Mouse (Mus musculus): Measurements from ENCODE around the gene Ulk4. TPM values are rescaled to one million over a fixed set of nuclear protein-coding genes. Genes with fewer than 3 reads are reported as not detected.

The Ulk4 gene
- polyA plus RNA-seq, 1 experiment = 7.3 TPM

GRCm38 (mm10) chr9:120958560-120958959 is 318.4 kb downstream of the Ulk4 start:
- H3K4me1 ChIP-seq (ENCODE audit: control insufficient read depth, insufficient read depth, low read length) = peaks cover 9% of the 10 kb centered on the region; the same call in 1 of the 2 replicates
- no peak overlapping the region for H3K27ac ChIP-seq (ENCODE audit: insufficient read depth, low read length)
- H3K4me3 ChIP-seq (ENCODE audit: insufficient read depth, low read length) = no peak overlapping the region
- TF ChIP-seq CTCF (IDR thresholded peaks at IDR 0.05; ENCODE audit: extremely low read depth, insufficient read depth, low read length) (no peak), POLR2A (IDR thresholded peaks at IDR 0.05; ENCODE audit: extremely low read depth, insufficient read depth, low read length) (no peak)

- Histone ChIP-seq H3K27ac (ENCODE audit: insufficient read depth, low read length) (no peak overlapping the region), H3K4me1 (ENCODE audit: control insufficient read depth, insufficient read depth, low read length) (peaks cover 9% of the 10 kb centered on the region; the same call in 1 of the 2 replicates)
- TF ChIP-seq CTCF (IDR thresholded peaks at IDR 0.05; ENCODE audit: extremely low read depth, insufficient read depth, low read length) (no peak), POLR2A (IDR thresholded peaks at IDR 0.05; ENCODE audit: extremely low read depth, insufficient read depth, low read length) (no peak)
Measured at GRCm38 (mm10) chr9:120958051-120958450, 318.9 kb downstream of the Ulk4 start.

GRCm38 (mm10) chr9:120951947-120952346 is 325.1 kb downstream of the Ulk4 start:
- H3K27ac ChIP-seq (ENCODE audit: insufficient read depth, low read length) = no peak overlapping the region
- TF ChIP-seq CTCF (IDR thresholded peaks at IDR 0.05; ENCODE audit: extremely low read depth, insufficient read depth, low read length) = no peak
- TF ChIP-seq POLR2A (IDR thresholded peaks at IDR 0.05; ENCODE audit: extremely low read depth, insufficient read depth, low read length) = no peak
- H3K4me1 ChIP-seq (ENCODE audit: control insufficient read depth, insufficient read depth, low read length) = peaks cover 2% of the 10 kb centered on the region
- no peak overlapping the region for H3K4me3 ChIP-seq (ENCODE audit: insufficient read depth, low read length)

More at GRCm38 (mm10) chr9:120958051-120958450, 318.9 kb downstream of the Ulk4 start:
- no peak overlapping the region for H3K4me3 ChIP-seq (ENCODE audit: insufficient read depth, low read length)

GRCm38 (mm10) chr9:120950761-120951160 is 326.2 kb downstream of the Ulk4 start:
- Histone ChIP-seq H3K4me1 (ENCODE audit: control insufficient read depth, insufficient read depth, low read length) (peaks cover 4% of the 10 kb centered on the region), H3K4me3 (ENCODE audit: insufficient read depth, low read length) (no peak overlapping the region), H3K27ac (ENCODE audit: insufficient read depth, low read length) (no peak overlapping the region)
- TF ChIP-seq POLR2A (IDR thresholded peaks at IDR 0.05; ENCODE audit: extremely low read depth, insufficient read depth, low read length) (no peak), CTCF (IDR thresholded peaks at IDR 0.05; ENCODE audit: extremely low read depth, insufficient read depth, low read length) (no peak)

- H3K27ac ChIP-seq (ENCODE audit: insufficient read depth, low read length) = no peak overlapping the region
- H3K4me3 ChIP-seq (ENCODE audit: insufficient read depth, low read length) = no peak overlapping the region
- peaks cover 7% of the 10 kb centered on the region for H3K4me1 ChIP-seq (ENCODE audit: control insufficient read depth, insufficient read depth, low read length)
- TF ChIP-seq POLR2A (IDR thresholded peaks at IDR 0.05; ENCODE audit: extremely low read depth, insufficient read depth, low read length) (no peak), CTCF (IDR thresholded peaks at IDR 0.05; ENCODE audit: extremely low read depth, insufficient read depth, low read length) (no peak)
Measured at GRCm38 (mm10) chr9:120948832-120949231, 328.2 kb downstream of the Ulk4 start.

- peaks cover 10% of the 10 kb centered on the region for H3K4me1 ChIP-seq (ENCODE audit: control insufficient read depth, insufficient read depth, low read length)
- no peak overlapping the region for H3K4me3 ChIP-seq (ENCODE audit: insufficient read depth, low read length)
- TF ChIP-seq POLR2A (IDR thresholded peaks at IDR 0.05; ENCODE audit: extremely low read depth, insufficient read depth, low read length) (no peak), CTCF (IDR thresholded peaks at IDR 0.05; ENCODE audit: extremely low read depth, insufficient read depth, low read length) (no peak)
Measured at GRCm38 (mm10) chr9:120946131-120946530, 330.9 kb downstream of the Ulk4 start.

GRCm38 (mm10) chr9:120944211-120944610 is 332.8 kb downstream of the Ulk4 start:
- H3K4me3 ChIP-seq (ENCODE audit: insufficient read depth, low read length) = no peak overlapping the region
- H3K4me1 ChIP-seq (ENCODE audit: control insufficient read depth, insufficient read depth, low read length) = peaks cover 11% of the 10 kb centered on the region
- H3K27ac ChIP-seq (ENCODE audit: insufficient read depth, low read length) = no peak overlapping the region
- TF ChIP-seq CTCF (IDR thresholded peaks at IDR 0.05; ENCODE audit: extremely low read depth, insufficient read depth, low read length) (no peak), POLR2A (IDR thresholded peaks at IDR 0.05; ENCODE audit: extremely low read depth, insufficient read depth, low read length) (no peak)

More at GRCm38 (mm10) chr9:120946131-120946530, 330.9 kb downstream of the Ulk4 start:
- no peak overlapping the region for H3K27ac ChIP-seq (ENCODE audit: insufficient read depth, low read length)

GRCm38 (mm10) chr9:120943757-120944156 is 333.2 kb downstream of the Ulk4 start:
- H3K4me3 ChIP-seq (ENCODE audit: insufficient read depth, low read length) = no peak overlapping the region
- H3K4me1 ChIP-seq (ENCODE audit: control insufficient read depth, insufficient read depth, low read length) = peaks cover 11% of the 10 kb centered on the region
- no peak overlapping the region for H3K27ac ChIP-seq (ENCODE audit: insufficient read depth, low read length)
- TF ChIP-seq POLR2A (IDR thresholded peaks at IDR 0.05; ENCODE audit: extremely low read depth, insufficient read depth, low read length) (no peak), CTCF (IDR thresholded peaks at IDR 0.05; ENCODE audit: extremely low read depth, insufficient read depth, low read length) (no peak)

- peaks cover 17% of the 10 kb centered on the region for H3K4me1 ChIP-seq (ENCODE audit: control insufficient read depth, insufficient read depth, low read length)
- no peak overlapping the region for H3K27ac ChIP-seq (ENCODE audit: insufficient read depth, low read length)
- no peak overlapping the region for H3K4me3 ChIP-seq (ENCODE audit: insufficient read depth, low read length)
- TF ChIP-seq POLR2A (IDR thresholded peaks at IDR 0.05; ENCODE audit: extremely low read depth, insufficient read depth, low read length) = no peak
- TF ChIP-seq CTCF (IDR thresholded peaks at IDR 0.05; ENCODE audit: extremely low read depth, insufficient read depth, low read length) = no peak
Measured at GRCm38 (mm10) chr9:120940858-120941257, 336.1 kb downstream of the Ulk4 start.

GRCm38 (mm10) chr9:120936351-120936750 is 340.6 kb downstream of the Ulk4 start:
- Histone ChIP-seq H3K27ac (ENCODE audit: insufficient read depth, low read length) (no peak overlapping the region), H3K4me3 (ENCODE audit: insufficient read depth, low read length) (no peak overlapping the region; the same call in 1 of the 2 replicates), H3K4me1 (ENCODE audit: control insufficient read depth, insufficient read depth, low read length) (peaks cover 14% of the 10 kb centered on the region)
- TF ChIP-seq CTCF (IDR thresholded peaks at IDR 0.05; ENCODE audit: extremely low read depth, insufficient read depth, low read length) (peak; percentile 64), POLR2A (IDR thresholded peaks at IDR 0.05; ENCODE audit: extremely low read depth, insufficient read depth, low read length) (no peak)
